Mouse (Mus musculus) brain, adult 2 months (tissue): ENCODE measurements around the gene Olfr129.

Experiments used
- DNase-seq: peaks from one replicate; pipeline ENCODE4 v3.0.0; 2011; ENCODE audit warnings: low read depth, low spot score

Gene Olfr129

DNA sequence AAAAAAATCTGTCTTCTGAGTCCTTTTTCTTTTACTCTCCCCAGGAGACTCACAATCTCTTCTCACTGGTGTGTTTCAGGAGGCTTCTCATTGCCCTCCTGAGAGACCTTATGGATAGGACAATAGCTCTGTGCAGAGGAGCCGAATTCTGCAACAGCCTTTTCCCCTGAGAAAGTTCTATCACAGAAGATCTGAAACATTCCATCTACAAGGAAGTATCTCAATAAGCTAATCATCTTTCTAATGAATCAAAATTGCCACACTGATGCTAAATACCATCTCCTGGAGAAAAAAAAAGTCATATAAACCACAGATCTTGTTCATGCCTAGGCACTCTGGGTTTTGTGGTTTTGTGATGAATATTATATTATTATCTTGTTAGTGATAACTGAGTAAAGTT lies at the start of gene Olfr129:
TSS of gene Olfr129 (minus strand) at position 101 of the 400 bp plus-strand sequence.
- no peak for DNase-seq

DNA sequence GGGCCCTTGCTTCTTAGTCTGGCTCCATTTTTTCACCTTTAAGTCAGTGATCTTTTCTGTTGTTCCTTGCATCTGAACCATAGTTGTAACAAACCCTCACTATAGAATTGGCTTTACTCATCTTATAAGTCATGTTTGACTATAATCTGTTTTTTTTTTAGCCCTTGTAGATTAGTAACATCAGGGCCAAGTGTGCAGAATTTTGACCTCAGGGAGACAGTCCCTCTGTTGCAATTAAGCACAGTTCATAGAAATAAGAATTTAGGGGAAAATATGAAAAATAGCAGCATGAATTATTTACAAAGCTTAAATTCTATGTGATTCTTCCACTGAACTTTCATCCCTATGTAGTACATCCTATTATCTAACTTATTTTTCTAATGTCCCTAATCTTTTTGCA lies 28.7 kb upstream of the Olfr129 start, which contains the start of gene Olfr131:
TSS of gene Olfr131 (minus strand) at position 101 of the 400 bp plus-strand sequence.
- DNase-seq: no peak

DNA sequence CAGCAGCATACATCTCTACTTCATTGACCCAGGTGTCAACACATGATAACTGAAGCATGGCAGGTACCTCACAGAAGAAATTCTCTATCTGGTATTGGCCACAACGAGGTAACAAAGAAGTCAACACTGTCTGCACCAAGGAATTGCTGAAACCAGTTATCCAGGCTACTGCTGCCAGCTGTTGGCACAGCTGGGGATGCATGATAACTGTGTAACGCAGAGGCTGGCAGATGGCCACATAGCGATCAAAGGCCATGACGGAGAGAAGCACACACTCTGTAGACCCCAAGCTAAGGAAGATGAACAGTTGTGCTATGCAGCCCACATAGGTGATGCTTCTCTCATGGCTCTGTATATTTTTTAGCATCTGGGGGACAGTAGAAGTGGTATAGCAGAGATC lies 22.5 kb upstream of the Olfr129 start:
- DNase-seq: no peak

DNA sequence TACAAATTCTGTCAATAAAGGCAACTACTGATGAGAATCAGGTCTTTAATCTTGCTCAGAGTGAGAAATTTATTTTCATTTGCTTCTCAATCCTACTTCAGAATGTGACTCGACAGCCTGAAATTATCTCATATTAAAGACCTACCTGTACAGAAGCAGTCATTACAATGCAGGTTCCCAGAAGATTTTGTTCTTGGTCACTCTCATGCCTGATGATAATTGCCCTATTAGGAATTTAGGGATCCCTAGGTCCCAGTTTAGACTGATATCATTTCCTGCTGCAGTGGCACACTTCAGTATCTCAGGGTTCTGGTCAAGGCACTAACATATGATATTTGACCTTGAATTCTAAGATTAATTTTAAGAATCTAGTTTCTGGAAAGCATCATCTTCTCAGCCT lies 3.7 kb upstream of the Olfr129 start, which contains the start of gene Olfr130:
TSS of gene Olfr130 (plus strand) at position 301 of the 400 bp plus-strand sequence.
- DNase-seq: no peak

DNA sequence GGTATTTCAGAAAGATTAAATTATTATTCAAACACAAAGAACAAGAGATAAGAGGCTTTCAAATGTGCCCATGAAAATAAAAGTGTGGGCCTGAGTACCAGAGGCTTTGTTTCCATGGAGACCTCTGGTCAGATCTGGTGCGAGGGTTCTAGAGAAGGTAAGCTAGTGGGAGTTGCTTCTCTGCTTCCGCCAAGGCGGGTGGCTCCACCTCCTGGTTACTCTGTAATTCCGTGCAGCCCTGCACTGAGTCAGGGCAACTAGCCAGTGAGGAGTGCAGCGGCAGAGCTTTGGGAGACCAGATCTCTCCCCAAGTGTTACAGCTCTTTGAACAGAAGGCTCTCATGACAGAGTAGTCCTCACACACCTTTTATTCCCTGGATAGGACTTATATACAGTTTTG lies 33.6 kb downstream of the Olfr129 start:
- no peak for DNase-seq

DNA sequence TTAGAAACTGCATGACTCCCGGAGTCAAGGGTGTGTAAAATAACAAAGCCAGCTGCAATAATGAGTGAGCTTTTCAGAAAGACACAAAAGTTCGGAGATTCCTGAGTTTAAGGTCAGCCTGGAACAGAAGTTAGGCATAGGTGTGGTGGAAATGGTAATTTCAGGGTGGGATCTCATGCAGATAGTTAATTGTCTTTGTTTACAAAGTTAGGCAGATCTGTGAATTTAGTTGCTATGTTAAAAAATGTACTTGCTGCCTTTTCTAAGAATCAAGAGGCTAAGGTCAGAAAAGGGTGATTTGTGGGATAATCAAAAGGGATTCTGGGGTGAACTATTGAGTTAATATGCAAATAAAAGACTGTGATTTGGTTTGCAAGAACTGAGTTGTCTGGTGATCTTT lies 43.5 kb downstream of the Olfr129 start:
- no peak for DNase-seq

DNA sequence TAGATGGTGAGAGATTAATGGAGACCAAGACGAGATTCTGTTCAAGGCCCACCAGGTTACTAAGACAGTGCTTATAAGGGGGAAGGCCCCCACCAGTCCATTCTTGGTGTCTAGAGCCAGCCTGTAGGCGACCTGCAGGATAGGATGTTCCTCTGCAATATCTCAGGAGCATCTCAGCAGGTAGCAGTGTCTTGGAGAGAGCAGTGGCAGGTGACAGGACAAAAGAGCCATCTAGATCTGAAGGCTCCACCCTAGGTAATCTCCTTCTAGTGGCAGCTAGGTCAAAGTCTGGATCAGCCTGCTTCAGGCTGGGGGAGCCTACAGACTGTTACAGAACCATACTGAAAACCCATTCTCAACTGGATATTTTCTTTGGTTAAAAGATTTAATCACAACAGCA lies 54.9 kb downstream of the Olfr129 start:
- DNase-seq: no peak
